Mouse (Mus musculus): ENCODE results near the gene Adora1. TPM values are rescaled to one million over a fixed set of nuclear protein-coding genes. Genes with fewer than 3 reads are reported as not detected.

Adora1 gene
- polyA plus RNA-seq, 1 experiment from 2014 or later: 0.06 TPM

- Histone ChIP-seq H3K27me3 (replicated peaks) (peaks cover 60% of the 10 kb centered on the region), H3K9ac (no peak overlapping the region), H3K9me3 (replicated peaks) (no peaks in the 10 kb centered on the region), H3K4me2 (no peak overlapping the region), H3K4me3 (no peak overlapping the region), H3K27ac (no peak overlapping the region), H3K36me3 (no peaks in the 10 kb centered on the region), H3K4me1 (peaks cover 14% of the 10 kb centered on the region)
- no peak for ATAC-seq
- WGBS (ENCODE audit: insufficient replicate concordance): 71% methylated on average over 12 of the region's 12 CpGs
Measured at GRCm38 (mm10) chr1:134224649-134225227, 10.5 kb downstream of the Adora1 start.

GRCm38 (mm10) chr1:134222122-134223055 is 12.8 kb downstream of the Adora1 start:
- no peak overlapping the region for H3K4me3 ChIP-seq
- no peak overlapping the region for H3K9ac ChIP-seq
- no peak overlapping the region for H3K27ac ChIP-seq
- ATAC-seq: peak; percentile 66
- no peak overlapping the region for H3K4me2 ChIP-seq
- H3K4me1 ChIP-seq: peaks cover 14% of the 10 kb centered on the region
- no peaks in the 10 kb centered on the region for H3K9me3 ChIP-seq (replicated peaks)
- H3K27me3 ChIP-seq (replicated peaks): peaks cover 59% of the 10 kb centered on the region
- WGBS (ENCODE audit: insufficient replicate concordance): 37% methylated on average over 8 of the region's 8 CpGs
- H3K36me3 ChIP-seq: no peaks in the 10 kb centered on the region

- no peaks in the 10 kb centered on the region for H3K9me3 ChIP-seq (replicated peaks)
- H3K36me3 ChIP-seq: no peaks in the 10 kb centered on the region
- peaks cover 14% of the 10 kb centered on the region for H3K4me1 ChIP-seq
- no peak overlapping the region for H3K9ac ChIP-seq
- no peak overlapping the region for H3K4me2 ChIP-seq
- 63% methylated on average over 1 of the region's 1 CpGs for WGBS (ENCODE audit: insufficient replicate concordance)
- no peak overlapping the region for H3K27ac ChIP-seq
- H3K4me3 ChIP-seq: no peak overlapping the region
- no peak for ATAC-seq
- H3K27me3 ChIP-seq (replicated peaks): peaks cover 60% of the 10 kb centered on the region
Measured at GRCm38 (mm10) chr1:134221172-134221571, 14.1 kb downstream of the Adora1 start.

- ATAC-seq: no peak
- Histone ChIP-seq H3K4me1 (peaks cover 19% of the 10 kb centered on the region), H3K27ac (no peak overlapping the region), H3K36me3 (no peaks in the 10 kb centered on the region), H3K4me2 (no peak overlapping the region), H3K27me3 (replicated peaks) (peaks cover 53% of the 10 kb centered on the region), H3K9ac (no peak overlapping the region), H3K9me3 (replicated peaks) (no peaks in the 10 kb centered on the region), H3K4me3 (no peak overlapping the region)
- 68% methylated on average over 5 of the region's 5 CpGs for WGBS (ENCODE audit: insufficient replicate concordance)
Measured at GRCm38 (mm10) chr1:134219608-134220007, 15.6 kb downstream of the Adora1 start.

- 51% methylated on average over 3 of the region's 3 CpGs for WGBS (ENCODE audit: insufficient replicate concordance)
- Histone ChIP-seq H3K36me3 (no peaks in the 10 kb centered on the region), H3K4me1 (peaks cover 33% of the 10 kb centered on the region), H3K4me3 (no peak overlapping the region), H3K9me3 (replicated peaks) (no peaks in the 10 kb centered on the region), H3K9ac (no peak overlapping the region), H3K4me2 (no peak overlapping the region), H3K27me3 (replicated peaks) (peaks cover 42% of the 10 kb centered on the region), H3K27ac (no peak overlapping the region)
- no peak for ATAC-seq
Measured at GRCm38 (mm10) chr1:134217942-134218341, 17.3 kb downstream of the Adora1 start.

- Histone ChIP-seq H3K27ac (no peak overlapping the region), H3K9ac (no peak overlapping the region), H3K4me2 (no peak overlapping the region), H3K36me3 (no peaks in the 10 kb centered on the region), H3K4me1 (peaks cover 34% of the 10 kb centered on the region), H3K4me3 (no peak overlapping the region), H3K27me3 (replicated peaks) (peaks cover 42% of the 10 kb centered on the region), H3K9me3 (replicated peaks) (no peaks in the 10 kb centered on the region)
- ATAC-seq: no peak
- 52% methylated on average over 12 of the region's 12 CpGs for WGBS (ENCODE audit: insufficient replicate concordance)
Measured at GRCm38 (mm10) chr1:134217028-134217481, 18.2 kb downstream of the Adora1 start.

GRCm38 (mm10) chr1:134216629-134216971 is 18.6 kb downstream of the Adora1 start:
- Histone ChIP-seq H3K27me3 (replicated peaks) (peaks cover 46% of the 10 kb centered on the region), H3K9ac (no peak overlapping the region), H3K27ac (no peak overlapping the region), H3K4me3 (no peak overlapping the region), H3K9me3 (replicated peaks) (no peaks in the 10 kb centered on the region), H3K4me1 (peaks cover 32% of the 10 kb centered on the region), H3K36me3 (no peaks in the 10 kb centered on the region), H3K4me2 (no peak overlapping the region)
- ATAC-seq: no peak
- WGBS (ENCODE audit: insufficient replicate concordance): 69% methylated on average over 2 of the region's 2 CpGs

- ATAC-seq: no peak
- Histone ChIP-seq H3K27ac (no peak overlapping the region), H3K27me3 (replicated peaks) (peaks cover 52% of the 10 kb centered on the region)
Measured at GRCm38 (mm10) chr1:134215751-134216628, 19.2 kb downstream of the Adora1 start.

GRCm38 (mm10) chr1:134215059-134215458 is 20.2 kb downstream of the Adora1 start:
- Histone ChIP-seq H3K4me3 (no peak overlapping the region), H3K4me1 (peaks cover 30% of the 10 kb centered on the region), H3K36me3 (no peaks in the 10 kb centered on the region), H3K4me2 (no peak overlapping the region), H3K27ac (no peak overlapping the region), H3K27me3 (replicated peaks) (peaks cover 54% of the 10 kb centered on the region), H3K9ac (no peak overlapping the region), H3K9me3 (replicated peaks) (no peaks in the 10 kb centered on the region)
- ATAC-seq: no peak
- 55% methylated on average over 7 of the region's 7 CpGs for WGBS (ENCODE audit: insufficient replicate concordance)

More at GRCm38 (mm10) chr1:134215751-134216628, 19.2 kb downstream of the Adora1 start:
- WGBS (ENCODE audit: insufficient replicate concordance): 35% methylated on average over 11 of the region's 11 CpGs
- Histone ChIP-seq H3K9ac (no peak overlapping the region), H3K4me2 (no peak overlapping the region), H3K36me3 (no peaks in the 10 kb centered on the region), H3K4me3 (no peak overlapping the region), H3K4me1 (peaks cover 28% of the 10 kb centered on the region), H3K9me3 (replicated peaks) (no peaks in the 10 kb centered on the region)

GRCm38 (mm10) chr1:134213405-134213804 is 21.8 kb downstream of the Adora1 start:
- Histone ChIP-seq H3K9ac (no peak overlapping the region), H3K9me3 (replicated peaks) (no peaks in the 10 kb centered on the region), H3K4me1 (peaks cover 34% of the 10 kb centered on the region), H3K27me3 (replicated peaks) (peaks cover 44% of the 10 kb centered on the region), H3K4me3 (no peak overlapping the region), H3K4me2 (peak overlapping the region; percentile 50), H3K27ac (peak overlapping the region; percentile 36; the same call in 1 of the 2 replicates), H3K36me3 (no peaks in the 10 kb centered on the region)
- 29% methylated on average over 7 of the region's 7 CpGs for WGBS (ENCODE audit: insufficient replicate concordance)
- peak; percentile 79 for ATAC-seq

GRCm38 (mm10) chr1:134212351-134212750 is 22.9 kb downstream of the Adora1 start:
- Histone ChIP-seq H3K36me3 (no peaks in the 10 kb centered on the region), H3K4me2 (no peak overlapping the region; the same call in 1 of the 2 replicates), H3K9ac (no peak overlapping the region), H3K27me3 (replicated peaks) (peaks cover 42% of the 10 kb centered on the region), H3K4me3 (no peak overlapping the region), H3K9me3 (replicated peaks) (no peaks in the 10 kb centered on the region), H3K4me1 (peaks cover 34% of the 10 kb centered on the region), H3K27ac (no peak overlapping the region)
- 46% methylated on average over 6 of the region's 6 CpGs for WGBS (ENCODE audit: insufficient replicate concordance)
- no peak for ATAC-seq

Data from liver, embryonic 12.5 days (tissue).